Mouse (Mus musculus): ENCODE results near the gene Acot11.
A peak's percentile ranks its signal among the peaks of the same experiment; 100 is the strongest.

GRCm38 (mm10) chr4:106827738-106828361 is 23.1 kb upstream of the Acot11 start:
- TF ChIP-seq POLR2A (IDR thresholded peaks at IDR 0.05; ENCODE audit: insufficient read depth, low read depth, low read length): 0 out of 2 replicates have a peak, but pooled peaks have one; percentile 13
- peak; percentile 57 for TF ChIP-seq CTCF (IDR thresholded peaks at IDR 0.05)

Data from heart, adult 2 months (tissue).